Mouse (Mus musculus) left cerebral cortex, postnatal 25 days (tissue): ENCODE results near the gene Mcrip2. TPM values are rescaled to one million over a fixed set of nuclear protein-coding genes. Genes with fewer than 3 reads are reported as not detected.
"Not testable (repeated sequence)": the region's sequence is repeated elsewhere in the genome, so short reads cannot be mapped to it uniquely, and the experiment has no call there.

Source experiments
- DNase-seq, 2 experiments: peaks; one replicate each; pipeline ENCODE4 v3.0.0; 2022; ENCODE audit warnings: low spot score in 2 of 2, mixed read lengths in 1 of 2
- intact Hi-C: fragments of 180-260 bp; cut with DNase I; formaldehyde crosslinking; loops from one replicate; pipeline ENCODE4 v1.15.1; 2025
- total RNA-seq, 2 experiments: library from RNA; stranded (reverse); gene quantifications; 2 replicates each; pipeline ENCODE4 v1.2.3; 2021

The Mcrip2 gene
- total RNA-seq, 2 experiments from 2014 or later = 21.1 to 22.2 TPM

GRCm38 (mm10) chr17:25882306-25882705, 13.7 kb upstream of the Mcrip2 start:
- intact Hi-C loops = no loop called here
- no peak for DNase-seq

GRCm38 (mm10) chr17:25881691-25882090, 13.1 kb upstream of the Mcrip2 start:
- intact Hi-C loops = no loop called here
- DNase-seq = no peak

GRCm38 (mm10) chr17:25880913-25881641, 12.5 kb upstream of the Mcrip2 start:
- DNase-seq = no peak
- intact Hi-C loops = no loop called here

- intact Hi-C loops = no loop called here
- no peak for DNase-seq
These were observed 11.8 kb upstream of the Mcrip2 start, which contains the start of gene Wfikkn1 for GRCm38 (mm10) chr17:25880196-25880910. Wfikkn1 (minus strand) TSS chr17:25880858.

- DNase-seq = no peak
- intact Hi-C loops = no loop called here
These were observed 11.2 kb upstream of the Mcrip2 start for GRCm38 (mm10) chr17:25879750-25880149.

GRCm38 (mm10) chr17:25879261-25879660, 10.7 kb upstream of the Mcrip2 start:
- intact Hi-C loops = no loop called here
- DNase-seq = peak in 1 of 2 experiments; percentile 50

- DNase-seq = no peak
- intact Hi-C loops = no loop called here
These were observed 10.1 kb upstream of the Mcrip2 start for GRCm38 (mm10) chr17:25878611-25879180.

- intact Hi-C loops = no loop called here
- DNase-seq = no peak
These were observed 9.4 kb upstream of the Mcrip2 start for GRCm38 (mm10) chr17:25877741-25878610.

GRCm38 (mm10) chr17:25877025-25877424, 8.5 kb upstream of the Mcrip2 start:
- no peak for DNase-seq
- intact Hi-C loops = no loop called here

- intact Hi-C loops = no loop called here
- DNase-seq = no peak
These were observed 7.9 kb upstream of the Mcrip2 start for GRCm38 (mm10) chr17:25876347-25876915.

- intact Hi-C loops = no loop called here
- peak; percentile 91 to 95 for DNase-seq
These were observed 6.9 kb upstream of the Mcrip2 start for GRCm38 (mm10) chr17:25875171-25876136.

GRCm38 (mm10) chr17:25874721-25875170, 6.2 kb upstream of the Mcrip2 start, which contains the start of gene Mettl26:
Mettl26 (plus strand) TSS chr17:25875074.
- DNase-seq = peak; percentile 98 to 99
- intact Hi-C loops = no loop called here

- intact Hi-C loops = no loop called here
- no peak for DNase-seq
These were observed 5.7 kb upstream of the Mcrip2 start for GRCm38 (mm10) chr17:25874148-25874720.

GRCm38 (mm10) chr17:25873405-25874147, 5.0 kb upstream of the Mcrip2 start:
- intact Hi-C loops = no loop called here
- no peak for DNase-seq

- no peak for DNase-seq
- intact Hi-C loops = no loop called here
These were observed 4.1 kb upstream of the Mcrip2 start for GRCm38 (mm10) chr17:25872676-25873075.

GRCm38 (mm10) chr17:25871566-25871965, 3.0 kb upstream of the Mcrip2 start:
- intact Hi-C loops, DNase-seq: not testable (repeated sequence)

- DNase-seq = no peak
- intact Hi-C loops = no loop called here
These were observed 1.4 kb upstream of the Mcrip2 start for GRCm38 (mm10) chr17:25869954-25870353.
